ENCODE assay signal across 15 mouse cellular contexts in genomic region chr16:10655926-10656325, GRCm38 (mm10).
DNase-seq lines count a peak whose midpoint lies in the region; ATAC-seq and TF ChIP-seq lines count a peak whose summit lies in the region.
"Had no signal": no experiment of that assay in that cellular context is flagged by ENCODE, and none has a peak within 500 bp of the region (broad histone marks: within the 10 kb centered on the region; RNA-seq: fewer than 3 reads in every experiment).

No protein-coding gene starts in this region.

- no peak overlapping the region for H3K4me3 ChIP-seq in hindbrain, postnatal 0 days (ENCODE audit: low read length)
- H3K4me3 ChIP-seq in hindbrain, embryonic 12.5 days: no peak overlapping the region
- H3K4me3 ChIP-seq in intestine, postnatal 0 days (ENCODE audit: low read depth, low read length): no peak overlapping the region
- H3K4me3 ChIP-seq in liver, embryonic 11.5 days (ENCODE audit: low read depth, low read length): no peak overlapping the region
- H3K4me3 ChIP-seq: midbrain, embryonic 15.5 days; neural tube, embryonic 12.5 days had no signal

- peak; percentile 34 for DNase-seq in cerebellum, adult 9-11 months
- DNase-seq in cerebellum, adult 9-10 months: no peak
- DNase-seq in hindbrain, postnatal 0 days (ENCODE audit: low spot score): peak; percentile 29
- peak; percentile 28 for DNase-seq in A20 (ENCODE audit: low read depth, low spot score)
- no peak for DNase-seq in urinary bladder, postnatal 10 days (ENCODE audit: low spot score)
- DNase-seq in liver, embryonic 11.5 days (ENCODE audit: low spot score): no peak
- DNase-seq: adrenal gland, adult 8-10 months; embryo, embryonic 11 days; heart, adult 11 months; layer of hippocampus, adult 9-11 months; lung, adult 18-20 months had no signal

- no peak overlapping the region for H3K9ac ChIP-seq in hindbrain, postnatal 0 days (replicated peaks; ENCODE audit: low read length)
- H3K9ac ChIP-seq in hindbrain, embryonic 12.5 days: no peak overlapping the region
- no peak overlapping the region for H3K9ac ChIP-seq in intestine, postnatal 0 days (ENCODE audit: low read depth, low read length)
- H3K9ac ChIP-seq in liver, embryonic 11.5 days (ENCODE audit: low read depth, low read length): no peak overlapping the region
- H3K9ac ChIP-seq: midbrain, embryonic 15.5 days; neural tube, embryonic 12.5 days had no signal

- no peak for TF ChIP-seq CTCF in hindbrain, postnatal 0 days (IDR thresholded peaks at IDR 0.05; ENCODE audit: low read depth)
- no peak for TF ChIP-seq CTCF in intestine, postnatal 0 days (IDR thresholded peaks at IDR 0.05; ENCODE audit: low read depth)

- no peak overlapping the region for H3K4me2 ChIP-seq in hindbrain, postnatal 0 days (ENCODE audit: low read depth, low read length)
- no peak overlapping the region for H3K4me2 ChIP-seq in hindbrain, embryonic 12.5 days (replicated peaks)
- 0 out of 2 replicates have a peak overlapping the region, but pooled peaks have one; percentile 17 for H3K4me2 ChIP-seq in intestine, postnatal 0 days (replicated peaks; ENCODE audit: low read depth)
- no peak overlapping the region for H3K4me2 ChIP-seq in liver, embryonic 11.5 days
- H3K4me2 ChIP-seq: midbrain, embryonic 15.5 days; neural tube, embryonic 12.5 days had no signal

- 53% methylated on average over 3 of the region's 3 CpGs for WGBS in hindbrain, postnatal 0 days
- 75% methylated on average over 3 of the region's 3 CpGs for WGBS in hindbrain, embryonic 12.5 days
- 46% methylated on average over 3 of the region's 3 CpGs for WGBS in intestine, postnatal 0 days
- WGBS in liver, embryonic 11.5 days: 53% methylated on average over 3 of the region's 3 CpGs

- no peak for ATAC-seq in hindbrain, postnatal 0 days
- ATAC-seq in hindbrain, embryonic 12.5 days (ENCODE audit: low FRiP score): no peak
- ATAC-seq in intestine, postnatal 0 days: no peak
- no peak for ATAC-seq in liver, embryonic 11.5 days (replicated peaks; ENCODE audit: low FRiP score)
- ATAC-seq: midbrain, embryonic 15.5 days had no signal

- no peaks in the 10 kb centered on the region for H3K9me3 ChIP-seq in hindbrain, postnatal 0 days (ENCODE audit: low read length)
- no peaks in the 10 kb centered on the region for H3K9me3 ChIP-seq in hindbrain, embryonic 12.5 days (replicated peaks)
- H3K9me3 ChIP-seq in intestine, postnatal 0 days (ENCODE audit: control insufficient read depth): no peaks in the 10 kb centered on the region
- no peaks in the 10 kb centered on the region for H3K9me3 ChIP-seq in liver, embryonic 11.5 days (ENCODE audit: control insufficient read depth, low read length)
- H3K9me3 ChIP-seq: midbrain, embryonic 15.5 days; neural tube, embryonic 12.5 days had no signal

- H3K36me3 ChIP-seq in hindbrain, postnatal 0 days (ENCODE audit: insufficient read depth, low read length): no peaks in the 10 kb centered on the region
- H3K36me3 ChIP-seq in hindbrain, embryonic 12.5 days: no peaks in the 10 kb centered on the region
- H3K36me3 ChIP-seq in intestine, postnatal 0 days (ENCODE audit: control insufficient read depth, insufficient read depth): no peaks in the 10 kb centered on the region
- no peaks in the 10 kb centered on the region for H3K36me3 ChIP-seq in liver, embryonic 11.5 days (ENCODE audit: control insufficient read depth, insufficient read depth, low read length)
- H3K36me3 ChIP-seq: midbrain, embryonic 15.5 days; neural tube, embryonic 12.5 days had no signal

- H3K27me3 ChIP-seq in hindbrain, postnatal 0 days (ENCODE audit: insufficient read depth, low read length): no peaks in the 10 kb centered on the region
- no peaks in the 10 kb centered on the region for H3K27me3 ChIP-seq in hindbrain, embryonic 12.5 days
- no peaks in the 10 kb centered on the region for H3K27me3 ChIP-seq in intestine, postnatal 0 days (replicated peaks; ENCODE audit: control insufficient read depth, insufficient read depth, low read length)
- H3K27me3 ChIP-seq in liver, embryonic 11.5 days (replicated peaks; ENCODE audit: control insufficient read depth, insufficient read depth, low read length): no peaks in the 10 kb centered on the region; the same call in 1 of the 2 replicates
- H3K27me3 ChIP-seq: midbrain, embryonic 15.5 days; neural tube, embryonic 12.5 days had no signal

- peaks cover 12% of the 10 kb centered on the region; the same call in 1 of the 2 replicates for H3K4me1 ChIP-seq in hindbrain, postnatal 0 days (ENCODE audit: insufficient read depth, low read length)
- H3K4me1 ChIP-seq in hindbrain, embryonic 12.5 days: peaks cover 23% of the 10 kb centered on the region
- peaks cover 14% of the 10 kb centered on the region for H3K4me1 ChIP-seq in intestine, postnatal 0 days (replicated peaks; ENCODE audit: control insufficient read depth, insufficient read depth, low read length)
- peaks cover 5% of the 10 kb centered on the region; the same call in 1 of the 2 replicates for H3K4me1 ChIP-seq in liver, embryonic 11.5 days (replicated peaks; ENCODE audit: control insufficient read depth, insufficient read depth, low read length)
- H3K4me1 ChIP-seq: midbrain, embryonic 15.5 days; neural tube, embryonic 12.5 days had no signal

- H3K27ac ChIP-seq in hindbrain, postnatal 0 days: peak overlapping the region; percentile 20; the same call in 1 of the 2 replicates
- H3K27ac ChIP-seq in hindbrain, embryonic 12.5 days: no peak overlapping the region
- peak overlapping the region; percentile 65 for H3K27ac ChIP-seq in intestine, postnatal 0 days (ENCODE audit: low read depth, low read length)
- no peak overlapping the region for H3K27ac ChIP-seq in liver, embryonic 11.5 days (ENCODE audit: low read depth, low read length)
- H3K27ac ChIP-seq: neural tube, embryonic 12.5 days had no signal

Comparison
In these comparisons a context has a peak if more than half of its experiments do, and no peak if none do; other contexts are left out.
1. DNase-seq: peak in cerebellum, adult 9-11 months (single experiment), hindbrain, postnatal 0 days (single experiment) and A20 (single experiment); none in cerebellum, adult 9-10 months (single experiment), urinary bladder, postnatal 10 days (single experiment) and liver, embryonic 11.5 days (single experiment).
2. H3K27ac ChIP-seq: peak in hindbrain, postnatal 0 days (single experiment) and intestine, postnatal 0 days (single experiment); none in hindbrain, embryonic 12.5 days (single experiment) and liver, embryonic 11.5 days (single experiment).